Mouse (Mus musculus) neural tube, embryonic 15.5 days (tissue): Measurements from ENCODE around the gene Slc27a4. TPM values are rescaled to one million over a fixed set of nuclear protein-coding genes. Genes with fewer than 3 reads are reported as not detected.

Experiments
- ATAC-seq: fragments of 200-750 bp; cut with Nextera tagmentation; 2 replicates; pipeline ENCODE4 v1.8.0; 2017; ENCODE audit warnings: mild to moderate bottlenecking, moderate TSS enrichment, moderate library complexity; ENCODE audit not compliant: low FRiP score
- H3K27ac ChIP-seq: fragments of 300-500 bp; sonication (generic); replicated peaks from 2 replicates; pipeline ENCODE4 v1.5.1; 2015; ENCODE audit warnings: mild to moderate bottlenecking, inconsistent platforms
- H3K27me3 ChIP-seq: fragments of 300-500 bp; sonication (generic); replicated peaks from 2 replicates; pipeline ENCODE4 v1.6.1; 2015; ENCODE audit warnings: inconsistent platforms
- H3K36me3 ChIP-seq: fragments of 300-500 bp; sonication (generic); 2 replicates; pipeline ENCODE4 v1.6.1; 2015; ENCODE audit warnings: inconsistent platforms
- H3K4me1 ChIP-seq: fragments of 300-500 bp; sonication (generic); 2 replicates; pipeline ENCODE4 v1.6.1; 2015; ENCODE audit warnings: inconsistent platforms
- H3K4me2 ChIP-seq: fragments of 300-500 bp; sonication (generic); 2 replicates; pipeline ENCODE4 v1.6.1; 2015; ENCODE audit warnings: inconsistent platforms, mild to moderate bottlenecking, moderate library complexity
- H3K4me3 ChIP-seq: fragments of 300-500 bp; sonication (generic); replicated peaks from 2 replicates; pipeline ENCODE4 v1.5.1; 2015; ENCODE audit warnings: mild to moderate bottlenecking, inconsistent platforms
- H3K9ac ChIP-seq: fragments of 300-500 bp; sonication (generic); replicated peaks from 2 replicates; pipeline ENCODE4 v1.6.1; 2015; ENCODE audit warnings: mild to moderate bottlenecking, inconsistent platforms
- H3K9me3 ChIP-seq: fragments of 300-500 bp; sonication (generic); replicated peaks from 2 replicates; pipeline ENCODE4 v1.6.1; 2016; ENCODE audit warnings: inconsistent platforms
- WGBS: fragments of 180-500 bp; shearing (Covaris S2); methylation state at CpG from one replicate; pipeline ENCODE4 v1.1.7; 2015; ENCODE audit warnings: mixed read lengths; 5-methylcytosine and 5-hydroxymethylcytosine counted together
- polyA plus RNA-seq: library from polyadenylated mRNA; unstranded; fragments of >200 nt; fragmentation: Nextera tagmentation; extraction: Ambion mirVana; gene quantifications from 2 replicates; pipeline ENCODE4 v1.2.1, GENCODE M21; 2015

Slc27a4 gene
- polyA plus RNA-seq, 1 experiment from 2014 or later = 48.9 TPM

DNA sequence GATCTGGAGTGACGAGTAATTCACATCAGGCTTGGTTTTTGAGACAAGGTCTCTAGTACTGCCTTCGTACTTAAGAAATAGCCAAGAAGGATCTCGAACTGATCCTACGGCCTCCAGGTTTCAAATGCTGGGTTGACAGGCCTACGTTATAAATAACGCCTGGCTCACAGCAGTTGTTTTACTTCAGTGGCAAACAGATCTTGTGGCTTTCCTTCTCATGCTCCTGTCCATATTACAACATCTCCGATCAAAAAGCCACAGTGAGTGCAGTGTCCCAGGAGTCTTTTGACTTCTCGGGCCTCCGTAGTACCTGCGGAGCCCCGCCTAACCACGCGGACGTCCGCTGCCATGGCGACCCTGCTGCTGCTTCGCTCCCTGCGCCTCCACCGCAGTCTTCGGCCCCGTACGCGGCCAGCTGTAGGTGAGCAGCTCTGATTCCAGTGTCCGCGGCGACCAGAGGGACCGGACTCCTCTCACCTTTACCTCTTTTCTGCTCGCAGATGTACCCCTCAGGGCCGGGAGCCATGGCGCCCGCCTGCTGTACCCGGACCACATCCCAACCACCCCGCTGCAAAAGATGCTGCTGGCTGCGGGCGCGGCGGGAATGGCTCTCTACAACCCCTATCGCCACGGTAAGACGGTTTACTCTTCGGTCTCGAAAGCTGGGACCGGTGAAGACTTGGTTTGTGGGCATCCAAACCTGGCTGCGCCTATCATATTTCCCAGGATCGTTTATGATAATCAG is 14.3 kb upstream of the Slc27a4 start, which contains the start of gene Trub2:
Gene Trub2 (minus strand): TSS at position 566 of the 745 bp plus-strand sequence.
- Histone ChIP-seq H3K36me3 (peaks cover 54% of the 10 kb centered on the region), H3K27ac (peak within 1 kb of the TSS; percentile 80), H3K4me1 (peaks cover 28% of the 10 kb centered on the region), H3K27me3 (no peaks in the 10 kb centered on the region), H3K4me3 (peak within 1 kb of the TSS; percentile 76), H3K9ac (peak within 1 kb of the TSS; percentile 81), H3K4me2 (peak within 1 kb of the TSS; percentile 75), H3K9me3 (no peaks in the 10 kb centered on the region)
- WGBS = under 1% methylated on average over 45 of the region's 45 CpGs
- peak; percentile 91 for ATAC-seq

DNA sequence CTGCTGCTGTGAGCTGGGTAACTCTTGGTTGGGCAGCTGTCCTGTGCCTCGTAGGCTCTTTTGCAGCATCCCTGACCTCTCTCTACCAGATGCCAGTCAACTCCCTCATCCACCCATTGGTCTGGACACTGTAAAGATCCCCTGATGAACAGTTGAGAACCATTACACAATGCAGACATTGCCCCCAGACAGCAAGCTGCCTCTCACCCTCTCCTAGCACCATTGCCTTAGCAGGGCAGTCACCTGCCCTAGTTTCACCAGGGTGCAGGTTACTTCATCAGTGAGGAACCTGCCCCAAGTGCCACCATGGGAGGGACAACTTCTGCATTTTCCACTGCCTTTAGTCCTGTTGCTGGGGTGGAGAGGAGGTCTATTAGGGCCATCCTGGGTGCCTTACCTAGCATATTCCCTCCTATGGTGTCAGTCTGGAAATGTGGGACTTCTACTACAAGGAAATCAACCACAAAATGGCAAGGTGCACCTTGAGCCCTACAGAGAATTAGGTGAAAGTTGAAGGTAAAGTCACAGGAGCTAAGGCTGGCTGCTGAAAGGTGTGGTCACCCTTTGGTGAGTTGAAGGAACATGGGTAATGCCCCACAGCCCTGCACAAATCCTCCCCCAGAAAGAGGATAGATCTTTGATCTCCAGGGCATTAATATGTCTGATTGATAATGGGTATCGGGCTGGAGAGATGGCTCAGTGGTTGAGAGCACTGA is 9.5 kb upstream of the Slc27a4 start:
- H3K4me3 ChIP-seq = no peak overlapping the region
- ATAC-seq = no peak
- H3K4me1 ChIP-seq = peaks cover 14% of the 10 kb centered on the region
- H3K9me3 ChIP-seq = no peaks in the 10 kb centered on the region
- no peak overlapping the region for H3K27ac ChIP-seq
- WGBS = 96% methylated on average over 2 of the region's 2 CpGs
- H3K36me3 ChIP-seq = peaks cover 56% of the 10 kb centered on the region
- no peak overlapping the region for H3K4me2 ChIP-seq
- H3K27me3 ChIP-seq = no peaks in the 10 kb centered on the region
- no peak overlapping the region for H3K9ac ChIP-seq

GRCm38 (mm10) chr2:29802827-29803201 is 380 bp downstream of the Slc27a4 start:
- peak overlapping the region; percentile 90 for H3K4me3 ChIP-seq
- peak overlapping the region; percentile 74 for H3K4me2 ChIP-seq
- peaks cover 36% of the 10 kb centered on the region for H3K36me3 ChIP-seq
- no peaks in the 10 kb centered on the region for H3K9me3 ChIP-seq
- H3K27ac ChIP-seq = peak overlapping the region; percentile 95
- H3K4me1 ChIP-seq = peaks cover 21% of the 10 kb centered on the region
- H3K27me3 ChIP-seq = no peaks in the 10 kb centered on the region
- ATAC-seq = peak; percentile 79; the same call in 1 of the 2 replicates
- H3K9ac ChIP-seq = peak overlapping the region; percentile 96
- WGBS = under 1% methylated on average over 30 of the region's 39 CpGs

DNA sequence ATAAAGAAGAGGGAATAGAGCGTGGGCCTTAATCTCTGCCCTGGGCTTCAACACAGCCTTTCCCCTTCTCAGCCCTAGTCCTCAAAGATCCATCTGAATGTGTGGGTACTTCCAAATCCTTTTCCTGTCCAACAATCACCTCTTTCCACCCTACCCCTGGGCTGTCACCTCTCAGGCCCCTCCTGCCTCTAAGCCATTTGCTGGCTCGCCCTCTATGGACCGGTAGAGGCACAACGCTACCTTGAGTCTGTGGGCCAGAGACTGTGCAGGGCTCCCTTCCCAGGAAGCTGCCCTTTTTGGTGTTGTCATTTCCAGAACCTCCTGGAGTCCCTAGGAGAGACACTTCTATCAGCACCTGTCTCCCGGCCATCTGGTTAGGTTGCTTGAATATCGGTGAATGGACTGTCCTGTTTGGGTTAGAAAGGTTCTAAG is 982 bp downstream of the Slc27a4 start:
- peak overlapping the region; percentile 96 for H3K9ac ChIP-seq
- H3K9me3 ChIP-seq = no peaks in the 10 kb centered on the region
- ATAC-seq = peak; percentile 46; the same call in 1 of the 2 replicates
- WGBS = 20% methylated on average over 6 of the region's 6 CpGs
- peaks cover 21% of the 10 kb centered on the region for H3K4me1 ChIP-seq
- no peaks in the 10 kb centered on the region for H3K27me3 ChIP-seq
- H3K27ac ChIP-seq = peak overlapping the region; percentile 95
- H3K4me3 ChIP-seq = peak overlapping the region; percentile 90
- H3K36me3 ChIP-seq = peaks cover 41% of the 10 kb centered on the region
- H3K4me2 ChIP-seq = peak overlapping the region; percentile 74

DNA sequence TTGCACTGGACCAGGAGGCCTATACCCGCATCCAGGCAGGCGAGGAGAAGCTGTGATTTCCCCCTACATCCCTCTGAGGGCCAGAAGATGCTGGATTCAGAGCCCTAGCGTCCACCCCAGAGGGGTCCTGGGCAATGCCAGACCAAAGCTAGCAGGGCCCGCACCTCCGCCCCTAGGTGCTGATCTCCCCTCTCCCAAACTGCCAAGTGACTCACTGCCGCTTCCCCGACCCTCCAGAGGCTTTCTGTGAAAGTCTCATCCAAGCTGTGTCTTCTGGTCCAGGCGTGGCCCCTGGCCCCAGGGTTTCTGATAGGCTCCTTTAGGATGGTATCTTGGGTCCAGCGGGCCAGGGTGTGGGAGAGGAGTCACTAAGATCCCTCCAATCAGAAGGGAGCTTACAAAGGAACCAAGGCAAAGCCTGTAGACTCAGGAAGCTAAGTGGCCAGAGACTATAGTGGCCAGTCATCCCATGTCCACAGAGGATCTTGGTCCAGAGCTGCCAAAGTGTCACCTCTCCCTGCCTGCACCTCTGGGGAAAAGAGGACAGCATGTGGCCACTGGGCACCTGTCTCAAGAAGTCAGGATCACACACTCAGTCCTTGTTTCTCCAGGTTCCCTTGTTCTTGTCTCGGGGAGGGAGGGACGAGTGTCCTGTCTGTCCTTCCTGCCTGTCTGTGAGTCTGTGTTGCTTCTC is 13.4 kb downstream of the Slc27a4 start:
- Histone ChIP-seq H3K27me3 (no peaks in the 10 kb centered on the region), H3K9me3 (no peaks in the 10 kb centered on the region), H3K36me3 (peaks cover 63% of the 10 kb centered on the region), H3K4me1 (peaks cover 20% of the 10 kb centered on the region), H3K4me3 (no peak overlapping the region), H3K4me2 (no peak overlapping the region), H3K9ac (no peak overlapping the region), H3K27ac (no peak overlapping the region)
- WGBS = 90% methylated on average over 11 of the region's 11 CpGs
- ATAC-seq = no peak

GRCm38 (mm10) chr2:29817426-29818232 is 15.2 kb downstream of the Slc27a4 start:
- peak; percentile 71 for ATAC-seq
- peaks cover 25% of the 10 kb centered on the region for H3K4me1 ChIP-seq

GRCm38 (mm10) chr2:29819363-29819762 is 16.9 kb downstream of the Slc27a4 start:
- Histone ChIP-seq H3K27ac (peak overlapping the region; percentile 93), H3K9me3 (no peaks in the 10 kb centered on the region), H3K4me1 (peaks cover 25% of the 10 kb centered on the region), H3K27me3 (no peaks in the 10 kb centered on the region), H3K4me2 (peak overlapping the region; percentile 76), H3K9ac (no peak overlapping the region; the same call in 1 of the 2 replicates), H3K36me3 (peaks cover 27% of the 10 kb centered on the region), H3K4me3 (peak overlapping the region; percentile 45)
- no peak for ATAC-seq
- WGBS = 13% methylated on average over 2 of the region's 2 CpGs

More at GRCm38 (mm10) chr2:29817426-29818232, 15.2 kb downstream of the Slc27a4 start:
- Histone ChIP-seq H3K27ac (peak overlapping the region; percentile 79), H3K4me3 (peak overlapping the region; percentile 20; the same call in 1 of the 2 replicates), H3K4me2 (peak overlapping the region; percentile 45), H3K9me3 (no peaks in the 10 kb centered on the region), H3K9ac (no peak overlapping the region), H3K36me3 (peaks cover 45% of the 10 kb centered on the region), H3K27me3 (no peaks in the 10 kb centered on the region)
- WGBS = 35% methylated on average over 8 of the region's 8 CpGs

- no peaks in the 10 kb centered on the region for H3K27me3 ChIP-seq
- ATAC-seq = peak; percentile 77
- peaks cover 19% of the 10 kb centered on the region for H3K36me3 ChIP-seq
- peaks cover 25% of the 10 kb centered on the region for H3K4me1 ChIP-seq
- peak within 1 kb of the TSS; percentile 76 for H3K4me2 ChIP-seq
- H3K9me3 ChIP-seq = no peaks in the 10 kb centered on the region
- under 1% methylated on average over 34 of the region's 35 CpGs for WGBS
- H3K27ac ChIP-seq = peak within 1 kb of the TSS; percentile 93
- H3K9ac ChIP-seq = peak within 1 kb of the TSS; percentile 64
- peak within 1 kb of the TSS; percentile 45 for H3K4me3 ChIP-seq
These were observed 17.8 kb downstream of the Slc27a4 start, which contains the start of gene Urm1 for GRCm38 (mm10) chr2:29820025-29820817. TSS of gene Urm1 (plus strand) at chr2:29820075.

DNA sequence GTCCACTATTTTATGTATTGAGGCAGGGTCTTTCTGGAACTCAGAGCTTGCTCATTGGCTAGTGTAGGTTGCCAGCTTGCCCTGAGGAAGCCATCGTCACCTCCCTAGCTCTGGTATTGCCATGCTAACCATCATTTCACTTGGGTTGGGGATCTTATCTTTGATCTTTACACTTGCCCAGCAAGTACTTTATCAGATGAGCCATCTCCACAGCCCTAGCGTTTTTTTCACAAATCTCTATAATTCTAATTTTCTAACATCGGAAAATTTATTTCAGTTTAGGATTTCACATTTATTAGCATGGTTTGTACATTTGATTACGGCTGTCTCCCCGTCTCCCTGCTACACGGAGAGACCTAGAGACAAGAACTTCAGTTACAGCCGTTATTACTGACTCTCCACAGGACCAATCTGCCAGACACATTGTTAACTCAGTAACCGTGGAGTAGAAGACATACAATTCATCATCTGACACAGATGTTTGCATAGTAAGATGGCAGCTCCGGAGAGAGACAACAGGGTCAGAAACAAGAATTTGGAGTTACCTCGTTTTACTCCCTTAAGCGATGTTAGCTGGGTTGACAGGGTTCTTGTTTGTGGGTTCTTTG is 24.0 kb downstream of the Slc27a4 start:
- peak; percentile 60 for ATAC-seq
- Histone ChIP-seq H3K36me3 (0 out of 2 replicates have a peak, but pooled peaks cover 3% of the 10 kb centered on the region), H3K27me3 (no peaks in the 10 kb centered on the region), H3K27ac (peak overlapping the region; percentile 96), H3K4me3 (peak overlapping the region; percentile 78), H3K9me3 (no peaks in the 10 kb centered on the region), H3K9ac (peak overlapping the region; percentile 81), H3K4me1 (peaks cover 19% of the 10 kb centered on the region), H3K4me2 (peak overlapping the region; percentile 67)
- 7% methylated on average over 11 of the region's 11 CpGs for WGBS
